Mouse (Mus musculus): Measurements from ENCODE around the gene Ndufaf5. TPM values are rescaled to one million over a fixed set of nuclear protein-coding genes. Genes with fewer than 3 reads are reported as not detected.
"Not testable (repeated sequence)": the region's sequence is repeated elsewhere in the genome, so short reads cannot be mapped to it uniquely, and the experiment has no call there.

Gene Ndufaf5
- polyA plus RNA-seq, 1 experiment, result 10.4 TPM

DNA sequence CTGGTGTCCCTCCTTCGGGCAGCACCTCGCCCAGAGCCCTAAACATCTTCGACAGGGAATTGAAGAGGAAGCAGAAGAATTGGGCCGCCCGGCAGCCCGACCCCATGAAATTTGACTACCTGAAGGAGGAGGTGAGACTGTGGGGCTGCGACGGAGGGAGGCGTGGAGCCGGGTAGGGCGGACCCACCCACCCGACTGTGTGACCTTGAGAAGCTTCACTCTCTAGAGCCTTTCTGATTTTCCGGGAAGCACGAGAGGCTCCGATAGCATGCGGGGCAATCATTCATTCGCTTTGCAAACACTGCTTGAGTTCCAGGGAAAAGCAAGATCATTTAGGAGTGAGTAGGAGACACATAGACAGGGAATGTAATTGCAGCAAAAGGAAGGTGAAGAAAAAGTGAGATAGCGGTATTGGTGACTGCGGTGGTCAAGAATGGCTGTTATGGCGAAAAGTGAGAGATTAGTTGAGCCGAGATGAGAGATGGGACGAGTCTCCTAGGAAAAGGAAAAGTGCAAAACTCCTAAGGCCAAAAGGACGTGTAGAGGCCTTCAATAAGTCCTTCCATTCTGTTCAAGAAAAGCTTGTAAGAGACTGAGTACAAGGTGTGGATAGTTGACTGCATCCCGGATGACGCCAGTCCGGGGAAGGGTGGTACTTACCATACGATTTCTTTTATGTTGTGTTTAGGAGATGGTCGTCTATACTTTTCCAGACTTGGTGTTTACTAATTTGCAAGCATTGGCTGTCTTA is 529 bp downstream of the Ndufaf5 start:
- TF ChIP-seq POLR2A (IDR thresholded peaks at IDR 0.05; ENCODE audit: low read depth, low read length) (no peak), CTCF (conservative IDR thresholded peaks at IDR 0.05; ENCODE audit: insufficient read depth, insufficient read length, low read depth, low read length) (no peak)
- WGBS, result 5% methylated on average over 28 of the region's 28 CpGs
- DNase-seq, result no peak

DNA sequence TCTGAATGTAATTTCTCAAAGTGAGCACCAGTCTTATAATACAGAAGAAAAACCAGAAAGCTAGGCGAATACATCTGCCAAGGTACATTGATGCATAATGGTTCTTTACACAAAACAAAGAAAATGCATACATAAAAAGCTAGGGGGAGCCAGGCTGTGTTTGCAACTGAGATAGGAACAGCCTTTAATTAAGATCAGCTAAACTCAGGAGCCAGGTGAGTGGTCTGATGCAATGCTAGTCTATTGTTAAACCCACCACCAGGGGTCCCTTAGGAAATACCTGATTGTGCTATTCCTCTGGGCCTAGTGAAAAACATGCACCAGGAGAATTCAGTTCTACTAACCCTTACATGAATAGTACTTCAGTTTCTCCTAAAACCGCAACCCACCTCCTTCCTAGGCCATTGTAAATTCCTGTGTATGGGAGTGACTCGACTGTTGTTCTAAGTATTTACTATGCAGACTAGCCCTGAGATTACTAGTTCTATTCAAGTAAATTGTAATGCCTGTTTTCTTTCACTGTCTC is 15.3 kb downstream of the Ndufaf5 start:
- not testable (repeated sequence) for H3K27ac ChIP-seq (ENCODE audit: insufficient read depth, low read depth, low read length); DNase-seq; H3K4me1 ChIP-seq (ENCODE audit: control insufficient read depth, insufficient read depth, low read length); H3K36me3 ChIP-seq (ENCODE audit: control insufficient read depth, insufficient read depth, low read length); H3K4me3 ChIP-seq (ENCODE audit: insufficient read depth, low read depth, low read length); H3K27me3 ChIP-seq (replicated peaks; ENCODE audit: control insufficient read depth, insufficient read depth, low read length)
- WGBS, result 97% methylated on average over 3 of the region's 3 CpGs

More for the DNA sequence above, 529 bp downstream of the Ndufaf5 start:
- Histone ChIP-seq H3K27me3 (replicated peaks; ENCODE audit: control insufficient read depth, insufficient read depth, low read length) (no peaks in the 10 kb centered on the region), H3K36me3 (ENCODE audit: control insufficient read depth, insufficient read depth, low read length) (no peaks in the 10 kb centered on the region), H3K4me1 (ENCODE audit: control insufficient read depth, insufficient read depth, low read length) (peaks cover 3% of the 10 kb centered on the region; the same call in 1 of the 2 replicates), H3K27ac (ENCODE audit: insufficient read depth, low read depth, low read length) (peak overlapping the region; percentile 43; the same call in 1 of the 2 replicates), H3K4me3 (ENCODE audit: insufficient read depth, low read depth, low read length) (peak overlapping the region; percentile 81)

DNA sequence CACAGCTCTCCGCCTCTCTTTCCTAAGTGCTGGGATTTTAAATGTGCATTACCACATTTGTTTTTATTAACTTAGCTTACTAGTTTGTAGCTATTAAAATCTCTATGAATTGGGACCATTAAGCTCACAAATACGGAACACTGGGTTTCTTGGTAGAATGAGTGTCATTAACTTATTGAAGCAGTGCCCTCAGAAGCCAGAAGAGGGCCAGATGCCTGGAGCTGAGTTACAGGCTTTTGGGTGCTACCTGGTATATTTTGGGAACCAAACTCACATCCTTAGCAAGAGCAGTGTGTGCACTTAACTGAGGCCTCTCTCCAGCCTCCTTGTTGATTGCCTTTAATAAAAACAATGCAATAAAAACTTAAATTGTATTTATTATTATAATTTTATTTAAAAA is 30.3 kb downstream of the Ndufaf5 start:
- Histone ChIP-seq H3K4me3 (ENCODE audit: insufficient read depth, low read depth, low read length) (no peak overlapping the region), H3K36me3 (ENCODE audit: control insufficient read depth, insufficient read depth, low read length) (peaks cover 3% of the 10 kb centered on the region), H3K27me3 (replicated peaks; ENCODE audit: control insufficient read depth, insufficient read depth, low read length) (no peaks in the 10 kb centered on the region), H3K4me1 (ENCODE audit: control insufficient read depth, insufficient read depth, low read length) (no peaks in the 10 kb centered on the region), H3K27ac (ENCODE audit: insufficient read depth, low read depth, low read length) (no peak overlapping the region)
- TF ChIP-seq POLR2A (IDR thresholded peaks at IDR 0.05; ENCODE audit: low read depth, low read length), result no peak
- 0 out of 2 replicates have a peak, but pooled peaks have one; percentile 21 for TF ChIP-seq CTCF (conservative IDR thresholded peaks at IDR 0.05; ENCODE audit: insufficient read depth, insufficient read length, low read depth, low read length)
- WGBS, result 53% methylated on average over 2 of the region's 2 CpGs
- no peak for DNase-seq

DNA sequence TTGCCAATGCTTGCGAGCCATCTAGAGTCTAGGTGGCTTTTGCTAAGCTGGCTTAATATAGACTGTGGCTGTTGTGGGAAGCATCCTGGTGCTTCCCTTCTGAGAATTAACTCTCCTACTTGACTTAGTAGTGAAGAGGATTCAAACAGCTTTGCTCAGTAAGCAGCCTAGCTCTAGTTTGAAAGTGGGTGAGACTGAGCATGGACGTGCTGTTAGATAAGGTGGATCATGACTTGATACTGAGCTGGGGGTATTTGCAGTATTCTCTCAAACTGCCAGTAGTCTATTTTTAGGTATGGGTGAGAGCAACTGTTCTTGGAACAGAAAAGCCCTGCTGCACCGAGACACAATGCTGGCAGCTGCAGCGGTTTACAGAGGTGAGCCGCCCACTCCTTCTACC is 32.1 kb downstream of the Ndufaf5 start:
- H3K27ac ChIP-seq (ENCODE audit: insufficient read depth, low read depth, low read length), result no peak overlapping the region
- no peak overlapping the region for H3K4me3 ChIP-seq (ENCODE audit: insufficient read depth, low read depth, low read length)
- no peak for DNase-seq
- no peaks in the 10 kb centered on the region for H3K27me3 ChIP-seq (replicated peaks; ENCODE audit: control insufficient read depth, insufficient read depth, low read length)
- peaks cover 3% of the 10 kb centered on the region for H3K36me3 ChIP-seq (ENCODE audit: control insufficient read depth, insufficient read depth, low read length)
- WGBS, result 84% methylated on average over 5 of the region's 5 CpGs
- no peaks in the 10 kb centered on the region for H3K4me1 ChIP-seq (ENCODE audit: control insufficient read depth, insufficient read depth, low read length)
- TF ChIP-seq POLR2A (IDR thresholded peaks at IDR 0.05; ENCODE audit: low read depth, low read length) (no peak), CTCF (conservative IDR thresholded peaks at IDR 0.05; ENCODE audit: insufficient read depth, insufficient read length, low read depth, low read length) (no peak)

DNA sequence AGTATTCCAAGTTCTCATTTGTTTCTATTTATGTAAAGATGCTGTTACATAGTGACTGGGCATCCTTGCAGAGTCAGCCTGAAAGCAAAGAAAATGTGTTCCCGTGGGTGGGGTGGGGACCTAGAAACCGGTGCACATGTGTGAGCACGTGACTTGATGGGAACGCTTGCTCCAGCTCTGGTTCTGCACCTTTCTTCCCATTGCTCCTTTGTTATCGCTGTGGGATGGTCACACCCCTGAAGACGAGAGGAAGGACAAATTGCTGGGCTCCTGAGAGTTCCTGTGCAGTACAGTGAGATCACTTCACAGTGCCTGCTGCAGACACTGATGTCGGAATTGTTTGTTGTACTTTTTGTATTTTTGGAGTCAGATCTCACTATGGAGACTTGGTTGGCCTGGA is 33.3 kb downstream of the Ndufaf5 start:
- Histone ChIP-seq H3K4me3 (ENCODE audit: insufficient read depth, low read depth, low read length) (no peak overlapping the region), H3K27ac (ENCODE audit: insufficient read depth, low read depth, low read length) (no peak overlapping the region), H3K4me1 (ENCODE audit: control insufficient read depth, insufficient read depth, low read length) (no peaks in the 10 kb centered on the region), H3K27me3 (replicated peaks; ENCODE audit: control insufficient read depth, insufficient read depth, low read length) (no peaks in the 10 kb centered on the region), H3K36me3 (ENCODE audit: control insufficient read depth, insufficient read depth, low read length) (peaks cover 3% of the 10 kb centered on the region)
- no peak for DNase-seq
- TF ChIP-seq POLR2A (IDR thresholded peaks at IDR 0.05; ENCODE audit: low read depth, low read length) (no peak), CTCF (conservative IDR thresholded peaks at IDR 0.05; ENCODE audit: insufficient read depth, insufficient read length, low read depth, low read length) (no peak)
- WGBS, result 95% methylated on average over 7 of the region's 7 CpGs

DNA sequence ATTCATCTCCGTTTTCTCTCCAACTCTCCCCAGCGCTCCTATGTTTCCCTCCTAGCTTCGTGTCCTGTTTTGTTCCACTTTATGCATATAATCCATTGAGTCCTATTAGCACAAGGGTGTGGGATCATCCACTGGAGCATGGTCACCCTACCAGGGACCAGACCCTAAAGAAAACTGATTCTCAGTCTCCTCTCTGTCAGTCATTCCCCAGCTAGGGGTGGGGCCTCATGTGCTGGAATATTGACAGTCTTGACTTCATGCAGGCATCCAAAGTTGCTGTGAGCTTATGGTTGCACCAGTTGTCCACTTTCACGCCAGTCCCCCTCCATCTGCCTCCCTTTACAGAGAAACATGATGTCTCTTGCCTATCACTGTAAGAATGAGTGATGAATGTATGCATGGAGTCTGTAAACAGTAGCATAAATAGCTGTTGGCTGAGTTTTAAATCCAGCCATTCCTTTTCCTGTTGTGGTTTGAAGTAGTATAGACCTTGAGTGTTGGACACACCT is 44.1 kb downstream of the Ndufaf5 start:
- H3K4me3 ChIP-seq (ENCODE audit: insufficient read depth, low read depth, low read length), result no peak overlapping the region
- 91% methylated on average over 4 of the region's 4 CpGs for WGBS
- TF ChIP-seq POLR2A (IDR thresholded peaks at IDR 0.05; ENCODE audit: low read depth, low read length) (no peak), CTCF (conservative IDR thresholded peaks at IDR 0.05; ENCODE audit: insufficient read depth, insufficient read length, low read depth, low read length) (no peak)

DNA sequence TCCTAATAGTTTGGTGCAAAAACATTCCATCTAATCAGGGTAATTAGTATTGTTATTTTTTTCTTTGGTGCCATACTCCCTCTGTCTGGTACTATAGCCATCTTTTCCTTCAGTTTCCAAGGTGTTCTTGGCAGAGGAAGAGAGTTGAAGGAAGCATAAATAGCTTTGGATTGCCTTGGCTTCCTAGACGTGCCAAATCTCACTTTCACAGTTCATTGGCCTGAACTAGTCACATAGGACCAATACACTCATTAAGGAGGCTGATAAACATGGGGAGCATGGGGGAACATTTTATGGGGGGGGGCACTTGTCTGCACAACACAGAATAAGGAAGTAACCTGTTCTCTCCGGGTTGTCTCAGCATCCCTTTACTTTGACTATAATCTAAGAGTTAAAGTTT is 45.0 kb downstream of the Ndufaf5 start:
- Histone ChIP-seq H3K36me3 (ENCODE audit: control insufficient read depth, insufficient read depth, low read length) (no peaks in the 10 kb centered on the region), H3K4me1 (ENCODE audit: control insufficient read depth, insufficient read depth, low read length) (no peaks in the 10 kb centered on the region), H3K4me3 (ENCODE audit: insufficient read depth, low read depth, low read length) (no peak overlapping the region), H3K27me3 (replicated peaks; ENCODE audit: control insufficient read depth, insufficient read depth, low read length) (no peaks in the 10 kb centered on the region), H3K27ac (ENCODE audit: insufficient read depth, low read depth, low read length) (no peak overlapping the region)
- TF ChIP-seq POLR2A (IDR thresholded peaks at IDR 0.05; ENCODE audit: low read depth, low read length) (no peak), CTCF (conservative IDR thresholded peaks at IDR 0.05; ENCODE audit: insufficient read depth, insufficient read length, low read depth, low read length) (no peak)
- WGBS, result 42% methylated on average over 2 of the region's 2 CpGs
- DNase-seq, result no peak

More for the DNA sequence above, 44.1 kb downstream of the Ndufaf5 start:
- H3K27ac ChIP-seq (ENCODE audit: insufficient read depth, low read depth, low read length), result no peak overlapping the region
- no peaks in the 10 kb centered on the region for H3K36me3 ChIP-seq (ENCODE audit: control insufficient read depth, insufficient read depth, low read length)
- DNase-seq, result no peak
- no peaks in the 10 kb centered on the region for H3K4me1 ChIP-seq (ENCODE audit: control insufficient read depth, insufficient read depth, low read length)
- no peaks in the 10 kb centered on the region for H3K27me3 ChIP-seq (replicated peaks; ENCODE audit: control insufficient read depth, insufficient read depth, low read length)
